In genomic region chr9:35282851-35283200, GRCm38 (mm10) we compare ENCODE assay signal across 11 mouse cellular contexts. TPM values are rescaled to one million over a fixed set of nuclear protein-coding genes. Genes with fewer than 3 reads are reported as not detected.
DNase-seq lines count a peak whose midpoint lies in the region; ATAC-seq and TF ChIP-seq lines count a peak whose summit lies in the region.
"Had no signal": no experiment of that assay in that cellular context is flagged by ENCODE, and none has a peak within 500 bp of the region (broad histone marks: within the 10 kb centered on the region; RNA-seq: fewer than 3 reads in every experiment).

No protein-coding gene starts in this region.

- no peaks in the 10 kb centered on the region for H3K9me3 ChIP-seq in kidney, embryonic 15.5 days (replicated peaks)
- no peaks in the 10 kb centered on the region for H3K9me3 ChIP-seq in limb, embryonic 10.5 days (replicated peaks)
- H3K9me3 ChIP-seq: heart, embryonic 15.5 days; liver, embryonic 12.5 days had no signal

- H3K27ac ChIP-seq in kidney, embryonic 15.5 days = no peak overlapping the region
- H3K27ac ChIP-seq in limb, embryonic 10.5 days = peak overlapping the region; percentile 77
- no peak overlapping the region for H3K27ac ChIP-seq in cerebellum, adult 2 months (ENCODE audit: insufficient read depth, low read length)
- H3K27ac ChIP-seq: heart, embryonic 15.5 days; liver, embryonic 12.5 days had no signal

- peaks cover 11% of the 10 kb centered on the region for H3K36me3 ChIP-seq in kidney, embryonic 15.5 days
- peaks cover 7% of the 10 kb centered on the region for H3K36me3 ChIP-seq in limb, embryonic 10.5 days

- H3K4me2 ChIP-seq in kidney, embryonic 15.5 days = no peak overlapping the region
- H3K4me2 ChIP-seq: heart, embryonic 15.5 days; liver, embryonic 12.5 days had no signal

- intact Hi-C loops in heart, postnatal 10 days (cut with DNase I) = loop anchor here (1.0 to 5.0 kb wide), 3 partner anchors 139 to 258 kb away; partner anchors contain the start of gene Cdon

- H3K4me1 ChIP-seq in kidney, embryonic 15.5 days = peaks cover 13% of the 10 kb centered on the region
- peaks cover 32% of the 10 kb centered on the region for H3K4me1 ChIP-seq in limb, embryonic 10.5 days
- no peaks in the 10 kb centered on the region for H3K4me1 ChIP-seq in cerebellum, adult 2 months (ENCODE audit: control insufficient read depth, insufficient read depth, low read length)
- H3K4me1 ChIP-seq: liver, embryonic 12.5 days had no signal

- TF ChIP-seq CTCF in cerebellum, adult 2 months (IDR thresholded peaks at IDR 0.05; ENCODE audit: borderline replicate concordance, insufficient read depth, low read depth, low read length) = no peak

- H3K4me3 ChIP-seq in kidney, embryonic 15.5 days (replicated peaks) = no peak overlapping the region
- no peak overlapping the region for H3K4me3 ChIP-seq in limb, embryonic 10.5 days
- H3K4me3 ChIP-seq in cerebellum, adult 2 months (replicated peaks; ENCODE audit: insufficient read depth, low read depth, low read length) = no peak overlapping the region
- H3K4me3 ChIP-seq: erythroblast, embryonic 14.5 days; heart, embryonic 15.5 days; liver, embryonic 12.5 days had no signal

- no peak for TF ChIP-seq POLR2A in cerebellum, adult 2 months (IDR thresholded peaks at IDR 0.05; ENCODE audit: borderline replicate concordance, insufficient read depth, low read length)

- peaks cover under 1% of the 10 kb centered on the region for H3K27me3 ChIP-seq in kidney, embryonic 15.5 days
- peaks cover 29% of the 10 kb centered on the region for H3K27me3 ChIP-seq in limb, embryonic 10.5 days (ENCODE audit: low read depth, poor library complexity, severe bottlenecking)
- H3K27me3 ChIP-seq in cerebellum, adult 2 months (ENCODE audit: control insufficient read depth, insufficient read depth, low read length) = no peaks in the 10 kb centered on the region
- H3K27me3 ChIP-seq: heart, embryonic 15.5 days; liver, embryonic 12.5 days had no signal

- peak; percentile 33 for DNase-seq in embryo, embryonic 11 days
- DNase-seq in embryo, embryonic 9.5 days (ENCODE audit: extremely low spot score) = no peak
- DNase-seq in kidney, adult 18-20 months = no peak
- DNase-seq in limb, embryonic 10.5 days (ENCODE audit: low spot score) = peak; percentile 56
- no peak for DNase-seq in heart, postnatal 10 days
- DNase-seq in cerebellum, adult 2 months = no peak

- no peak overlapping the region for H3K9ac ChIP-seq in kidney, embryonic 15.5 days
- H3K9ac ChIP-seq: heart, embryonic 15.5 days; liver, embryonic 12.5 days had no signal

- ATAC-seq in kidney, embryonic 15.5 days (replicated peaks; ENCODE audit: low FRiP score) = peak; percentile 47
- ATAC-seq in common myeloid progenitor, adult 5-6 weeks (replicated peaks; ENCODE audit: low read depth, poor library complexity, severe bottlenecking) = 0 out of 2 replicates have a peak, but pooled peaks have one; percentile 2
- ATAC-seq: liver, embryonic 12.5 days had no signal

- 51% methylated on average over 5 of the region's 5 CpGs for WGBS in kidney, embryonic 15.5 days
- WGBS in limb, embryonic 10.5 days = 68% methylated on average over 5 of the region's 5 CpGs
- 50% methylated on average over 5 of the region's 5 CpGs for WGBS in cerebellum, adult 2 months

RNA-seq across cellular contexts. Expression of gene Rpusd4, which starts 15.2 kb away (rescaled TPM):
- 28.9 and 31.5 TPM in 2 replicates for polyA plus RNA-seq in kidney, embryonic 15.5 days (2015; fragmentation: Nextera tagmentation; extraction: Ambion mirVana)
- 19.1 and 24.0 TPM in 2 replicates for total RNA-seq in common myeloid progenitor, adult 5-6 weeks (2017)
- 35.6 and 36.8 TPM in 2 replicates for polyA plus RNA-seq in limb, embryonic 10.5 days (2016; fragmentation: Nextera tagmentation; extraction: Ambion mirVana)
- 10 to 100 TPM; 10.1 to 11.9 TPM for total RNA-seq in heart, postnatal 10 days (2021)
- polyA plus RNA-seq in cerebellum, adult 2 months (2012; rRNA removed) = 11.2 and 11.7 TPM in 2 replicates

RNA-seq across cellular contexts. Expression of gene Fam118b, which starts 15.2 kb away (rescaled TPM):
- polyA plus RNA-seq in kidney, embryonic 15.5 days (2015; fragmentation: Nextera tagmentation; extraction: Ambion mirVana) = 37.6 and 41.2 TPM in 2 replicates
- total RNA-seq in common myeloid progenitor, adult 5-6 weeks (2017) = 14.6 and 15.7 TPM in 2 replicates
- 62.6 and 66.7 TPM in 2 replicates for polyA plus RNA-seq in limb, embryonic 10.5 days (2016; fragmentation: Nextera tagmentation; extraction: Ambion mirVana)
- total RNA-seq in heart, postnatal 10 days (2021) = 10 to 100 TPM; 14.3 to 16.7 TPM
- 23.3 and 23.4 TPM in 2 replicates for polyA plus RNA-seq in cerebellum, adult 2 months (2012; rRNA removed)

Comparison
In these comparisons a context has a peak if more than half of its experiments do, and no peak if none do; other contexts are left out.
1. DNase-seq: peak in embryo, embryonic 11 days (single experiment) and limb, embryonic 10.5 days (single experiment); none in embryo, embryonic 9.5 days (single experiment), kidney, adult 18-20 months (single experiment), heart, postnatal 10 days (0 of 2) and cerebellum, adult 2 months (0 of 2).